Mouse (Mus musculus) splenic B cell, adult 2 months (primary cell): ENCODE results near the gene Gpr12.
"Not testable (repeated sequence)": the region's sequence is repeated elsewhere in the genome, so short reads cannot be mapped to it uniquely, and the experiment has no call there.

ENCODE experiments used
- DNase-seq: peaks from one replicate; pipeline ENCODE4 v3.0.0-alpha.2; 2011; ENCODE audit warnings: low read depth, low spot score
- H3K27me3 ChIP-seq: 2 replicates; pipeline ENCODE4 v1.6.1; 2012; ENCODE audit warnings: mild to moderate bottlenecking, low read length, moderate library complexity, mixed read lengths; ENCODE audit not compliant: control insufficient read depth, poor library complexity, insufficient read depth, severe bottlenecking
- H3K36me3 ChIP-seq: 2 replicates; pipeline ENCODE4 v1.6.1; 2012; ENCODE audit warnings: mild to moderate bottlenecking, low read length, moderate library complexity, mixed read lengths; ENCODE audit not compliant: control insufficient read depth, poor library complexity, insufficient read depth, severe bottlenecking

Gene Gpr12

DNA sequence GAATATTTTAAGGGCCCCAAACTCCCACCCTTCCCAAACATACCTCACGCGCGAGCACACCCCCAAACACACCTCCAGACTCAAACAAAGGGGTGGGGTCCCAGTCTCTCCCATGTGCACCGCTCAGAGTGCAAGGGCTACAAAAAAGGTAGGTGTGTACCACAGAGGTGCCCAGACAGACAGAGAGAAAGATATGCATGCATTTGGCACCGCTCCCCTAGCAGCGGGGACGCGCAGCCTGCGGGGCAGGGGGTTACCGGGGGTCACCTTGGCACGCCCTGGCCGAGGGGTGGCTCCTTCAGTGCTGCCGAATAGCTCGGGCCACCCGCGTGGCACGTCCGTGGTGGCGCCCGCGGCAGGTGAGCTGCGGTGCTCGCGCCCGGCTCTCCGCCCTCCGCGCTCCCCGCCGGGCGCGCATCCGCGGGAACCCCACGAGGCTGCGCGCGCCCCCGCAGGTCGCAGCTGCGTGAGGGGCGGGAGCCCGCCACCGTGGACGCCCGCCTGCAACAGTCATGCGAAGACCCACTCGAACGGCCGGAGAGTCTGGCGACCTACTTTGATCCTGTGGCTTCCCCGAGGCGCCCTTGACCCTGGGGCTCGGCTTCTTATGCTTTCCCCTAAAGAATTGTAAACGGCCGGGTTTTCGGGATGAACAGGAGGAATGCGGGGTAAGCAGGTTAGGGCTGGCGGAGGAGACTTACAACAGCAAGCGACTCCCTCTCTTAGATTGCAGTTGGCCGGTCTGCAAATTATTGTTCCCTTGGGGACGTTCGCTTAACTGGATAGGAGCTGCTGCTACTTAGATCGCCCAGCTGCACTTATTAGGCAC lies at the start of gene Gpr12:
Gene Gpr12 (minus strand): TSS at position 762 of the 829 bp plus-strand sequence.
- DNase-seq: peak; percentile 29
- no peaks in the 10 kb centered on the region for H3K36me3 ChIP-seq
- no peaks in the 10 kb centered on the region for H3K27me3 ChIP-seq

DNA sequence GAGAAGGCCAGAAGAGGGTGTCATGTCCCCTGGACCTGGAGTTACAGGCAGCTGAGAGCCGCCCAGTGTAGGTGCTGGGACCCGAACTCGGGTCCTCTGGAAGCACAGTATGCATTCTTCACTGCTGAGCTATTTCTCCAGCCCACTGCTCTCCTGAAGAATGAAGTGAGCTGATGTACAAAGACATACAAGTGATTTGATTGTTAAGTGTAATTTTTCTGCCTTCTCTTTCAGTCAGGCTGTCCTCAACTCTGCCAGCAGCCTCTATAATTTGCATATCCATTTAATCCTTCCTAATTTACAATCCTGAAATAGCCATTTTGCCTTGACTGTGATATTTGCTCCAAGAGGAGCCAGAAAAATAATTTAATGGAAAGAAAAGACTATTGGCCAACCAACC lies 46.6 kb upstream of the Gpr12 start:
- no peaks in the 10 kb centered on the region for H3K36me3 ChIP-seq

DNA sequence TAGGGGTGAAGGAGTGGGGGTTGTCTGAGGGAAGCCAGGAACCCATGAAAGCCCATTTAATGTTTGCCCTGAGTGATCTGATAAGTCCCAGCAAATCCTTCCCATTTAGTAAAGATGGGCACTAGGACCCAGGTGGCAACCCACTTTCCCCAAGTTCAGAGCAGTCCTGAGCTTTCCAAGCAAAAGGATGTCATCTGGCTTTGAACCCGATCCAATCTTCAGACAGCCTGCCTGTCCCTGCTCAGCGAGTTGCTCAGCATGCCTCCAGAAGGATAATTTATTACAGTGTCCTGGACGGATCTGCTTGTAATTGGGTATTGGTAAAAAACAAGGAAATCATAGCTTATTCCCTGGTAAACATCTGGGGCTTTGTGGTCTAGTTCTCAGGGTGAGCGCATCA lies 45.9 kb upstream of the Gpr12 start:
- DNase-seq: no peak
- Histone ChIP-seq H3K27me3 (no peaks in the 10 kb centered on the region), H3K36me3 (no peaks in the 10 kb centered on the region)

More for the DNA sequence above, 46.6 kb upstream of the Gpr12 start:
- no peaks in the 10 kb centered on the region for H3K27me3 ChIP-seq
- DNase-seq: no peak

DNA sequence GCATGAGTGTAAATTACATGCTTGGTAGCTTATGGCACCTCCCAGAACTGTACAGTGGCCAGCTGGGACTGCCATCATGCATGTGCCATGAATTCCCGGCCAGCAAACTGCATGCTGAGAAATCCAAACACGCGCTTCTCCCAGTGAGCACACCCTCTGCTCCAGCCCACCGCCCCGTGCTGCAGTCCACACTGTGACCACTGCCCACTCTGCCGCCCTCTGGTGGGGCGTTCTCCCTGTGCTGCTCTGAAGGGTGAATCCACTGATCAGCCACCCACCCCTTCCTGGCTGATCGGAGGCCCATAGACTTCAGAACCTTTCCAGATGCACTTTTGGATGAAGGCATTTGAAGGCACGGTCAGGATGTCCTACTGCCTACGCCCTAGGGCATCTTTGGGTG lies 44.6 kb upstream of the Gpr12 start:
- Histone ChIP-seq H3K36me3 (no peaks in the 10 kb centered on the region), H3K27me3 (no peaks in the 10 kb centered on the region)
- no peak for DNase-seq

DNA sequence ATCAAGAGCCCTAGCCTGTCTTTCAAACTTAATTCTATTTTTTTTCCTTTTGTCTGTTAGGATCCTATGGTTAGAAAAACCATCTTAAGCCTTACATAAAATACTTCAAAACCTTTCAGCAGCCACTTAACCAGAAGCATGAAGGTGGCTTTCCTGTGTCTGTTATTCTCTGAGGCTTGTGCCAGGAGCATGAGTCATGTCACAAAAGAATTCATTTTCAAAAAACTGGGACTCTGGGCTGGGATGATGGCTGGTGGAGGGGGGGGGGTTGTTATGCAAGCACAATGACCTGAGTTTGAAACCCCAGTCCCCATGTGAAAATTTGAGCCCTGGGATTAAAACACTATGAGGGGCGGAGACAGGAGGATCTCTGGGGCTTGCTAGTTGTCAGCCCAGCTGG lies 43.8 kb upstream of the Gpr12 start:
- Histone ChIP-seq H3K27me3 (no peaks in the 10 kb centered on the region), H3K36me3 (no peaks in the 10 kb centered on the region)
- DNase-seq: no peak

DNA sequence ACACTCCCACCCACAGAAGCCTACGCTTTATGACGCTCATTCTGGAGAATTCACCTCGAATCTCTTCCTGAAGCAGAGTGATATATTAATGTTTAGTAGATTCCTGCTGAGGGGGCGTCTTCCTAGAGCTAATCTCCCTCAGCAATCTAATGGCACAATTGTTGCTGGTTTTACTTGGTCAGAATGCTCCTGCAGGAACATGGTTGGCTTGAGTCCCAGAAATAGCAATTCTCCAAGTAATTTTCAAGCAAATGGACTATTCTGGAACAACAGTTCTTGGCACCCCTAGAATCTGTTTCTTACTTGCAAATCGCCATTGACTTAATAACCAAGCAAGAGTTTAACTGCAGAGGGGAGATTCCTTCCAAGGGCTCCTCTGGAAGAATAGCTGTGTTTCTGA lies 42.9 kb upstream of the Gpr12 start:
- Histone ChIP-seq H3K27me3 (no peaks in the 10 kb centered on the region), H3K36me3 (no peaks in the 10 kb centered on the region)
- no peak for DNase-seq

DNA sequence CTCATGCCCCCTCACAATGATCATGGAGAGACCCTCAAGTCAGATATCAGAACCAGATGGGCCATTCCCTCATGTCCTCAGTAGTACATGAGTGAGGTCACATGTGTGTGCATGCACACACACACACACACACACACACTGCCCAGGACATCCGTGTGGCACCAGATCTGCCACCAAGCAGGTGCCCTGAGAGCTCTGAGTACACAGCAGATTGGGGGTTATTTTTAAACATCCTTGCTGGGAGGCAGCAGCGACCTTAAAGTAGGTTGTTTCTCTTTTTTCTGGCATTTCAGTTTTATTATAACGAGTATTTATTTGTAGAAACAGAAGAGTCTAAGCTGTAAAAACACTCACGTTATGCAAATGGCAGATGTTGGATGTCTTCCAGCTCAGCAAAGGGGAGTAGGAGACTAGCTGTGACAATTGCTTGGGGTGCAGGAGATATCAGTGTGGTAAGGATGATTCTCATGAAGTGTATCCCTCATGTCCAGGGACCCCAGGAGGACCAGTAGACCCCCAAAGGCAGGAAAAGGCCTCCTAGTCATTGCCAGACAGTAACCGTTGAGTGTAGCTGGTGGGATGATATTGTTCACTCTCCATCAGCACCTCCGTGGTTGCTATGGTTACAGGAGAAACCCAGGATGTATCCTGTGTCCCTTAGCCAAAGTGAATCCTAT lies 40.7 kb upstream of the Gpr12 start:
- peak; percentile 8 for DNase-seq
- Histone ChIP-seq H3K27me3 (no peaks in the 10 kb centered on the region), H3K36me3 (no peaks in the 10 kb centered on the region)

DNA sequence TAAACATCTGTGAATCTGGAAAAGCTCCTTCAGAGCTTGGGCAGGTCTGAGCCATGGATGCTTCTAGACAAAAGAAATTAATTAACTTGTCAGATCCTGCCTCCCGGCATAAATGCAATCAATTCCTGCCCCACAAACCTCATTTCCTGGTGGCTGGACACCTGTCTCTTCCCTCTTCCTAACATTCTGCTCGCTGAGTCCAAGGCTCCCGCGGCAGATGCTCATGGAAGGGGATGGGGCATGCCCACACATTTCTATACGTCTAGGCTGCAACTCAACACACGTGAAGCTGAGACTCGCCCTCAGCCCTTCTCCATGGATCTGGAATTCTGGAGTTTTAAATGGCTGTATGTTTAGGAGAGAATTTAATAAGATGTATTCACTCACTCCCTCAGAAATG lies 26.8 kb upstream of the Gpr12 start:
- Histone ChIP-seq H3K27me3 (no peaks in the 10 kb centered on the region), H3K36me3 (no peaks in the 10 kb centered on the region)
- no peak for DNase-seq

DNA sequence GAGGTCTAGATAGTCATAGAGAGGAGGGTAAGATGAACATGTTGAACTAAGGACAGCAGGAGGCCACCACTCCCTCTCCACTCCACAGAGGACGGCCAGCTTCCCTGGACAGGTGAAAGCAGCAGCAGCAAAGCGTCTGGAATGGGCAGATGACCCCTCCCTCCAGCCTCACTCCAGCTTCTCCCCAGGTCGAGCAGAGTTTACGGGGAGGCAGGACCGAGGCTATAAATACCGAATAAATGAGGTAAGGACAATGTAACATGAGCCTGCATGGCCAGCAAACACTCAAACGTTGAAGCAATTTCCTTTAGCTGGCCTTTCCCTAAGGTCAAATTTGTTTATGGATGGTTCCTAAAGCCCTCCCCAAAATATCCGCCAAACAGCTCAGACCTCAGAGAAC lies 26.0 kb upstream of the Gpr12 start:
- no peak for DNase-seq
- Histone ChIP-seq H3K36me3 (no peaks in the 10 kb centered on the region), H3K27me3 (no peaks in the 10 kb centered on the region)

DNA sequence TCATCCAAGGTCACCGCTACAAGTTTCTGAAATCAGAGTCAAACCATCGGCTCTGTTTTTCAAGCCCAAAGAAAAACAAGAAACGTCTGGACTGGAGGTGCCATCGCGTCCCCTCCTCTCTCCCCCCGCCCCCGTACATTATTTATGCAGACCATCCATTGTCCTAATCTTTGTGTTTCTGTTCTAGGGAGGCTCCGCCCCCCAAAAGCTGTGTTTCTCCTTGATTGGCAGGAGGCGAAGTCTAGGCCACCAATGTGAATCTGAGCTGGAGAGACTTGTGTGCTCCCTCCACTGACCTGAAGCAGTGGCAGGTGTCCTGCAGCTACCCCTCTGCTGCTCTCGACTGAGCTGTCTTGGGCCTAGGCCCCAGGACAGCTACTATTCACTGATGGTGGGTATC lies 24.6 kb upstream of the Gpr12 start:
- no peak for DNase-seq
- H3K27me3 ChIP-seq: no peaks in the 10 kb centered on the region
- no peaks in the 10 kb centered on the region for H3K36me3 ChIP-seq

DNA sequence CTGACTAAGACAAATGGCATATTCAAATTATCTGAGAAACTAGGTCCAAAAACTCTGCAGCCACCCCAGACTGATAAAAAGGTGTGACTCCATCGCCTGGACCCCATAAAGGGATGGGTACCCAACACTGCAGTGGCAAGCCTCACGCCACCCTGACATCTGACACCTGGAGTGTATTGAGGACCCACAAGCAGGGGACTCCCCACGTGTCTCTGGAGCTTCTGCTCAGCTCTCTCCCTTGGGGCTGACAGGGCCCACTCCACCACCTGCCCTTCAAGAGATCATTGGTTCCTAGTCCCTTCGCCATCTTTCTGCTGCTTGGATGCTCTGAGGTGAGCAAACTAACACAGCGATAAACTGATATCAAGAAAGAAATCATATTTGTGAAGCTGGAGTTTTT lies 22.8 kb upstream of the Gpr12 start:
- H3K36me3 ChIP-seq: no peaks in the 10 kb centered on the region
- H3K27me3 ChIP-seq: no peaks in the 10 kb centered on the region
- peak; percentile 16 for DNase-seq

DNA sequence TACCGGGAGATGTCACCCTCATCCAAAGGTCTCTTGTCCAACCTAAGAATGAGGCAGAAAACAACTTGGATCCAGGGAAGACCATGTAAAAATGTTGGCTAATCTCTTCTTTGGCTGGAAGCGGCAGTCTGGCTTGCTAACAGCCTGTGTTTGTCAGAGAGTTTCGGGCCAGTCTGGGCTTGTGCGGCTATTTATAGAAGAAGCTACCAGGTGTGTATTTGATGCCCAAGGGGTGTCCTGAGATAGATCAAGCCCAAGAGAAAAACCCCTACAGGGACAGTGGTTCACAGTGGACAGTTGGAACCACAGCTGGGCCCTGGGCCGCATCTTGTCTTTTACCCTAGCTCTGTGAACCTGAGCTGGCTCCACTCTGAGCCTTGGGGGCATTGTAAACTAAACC lies 21.9 kb upstream of the Gpr12 start:
- no peak for DNase-seq
- no peaks in the 10 kb centered on the region for H3K27me3 ChIP-seq
- H3K36me3 ChIP-seq: no peaks in the 10 kb centered on the region

DNA sequence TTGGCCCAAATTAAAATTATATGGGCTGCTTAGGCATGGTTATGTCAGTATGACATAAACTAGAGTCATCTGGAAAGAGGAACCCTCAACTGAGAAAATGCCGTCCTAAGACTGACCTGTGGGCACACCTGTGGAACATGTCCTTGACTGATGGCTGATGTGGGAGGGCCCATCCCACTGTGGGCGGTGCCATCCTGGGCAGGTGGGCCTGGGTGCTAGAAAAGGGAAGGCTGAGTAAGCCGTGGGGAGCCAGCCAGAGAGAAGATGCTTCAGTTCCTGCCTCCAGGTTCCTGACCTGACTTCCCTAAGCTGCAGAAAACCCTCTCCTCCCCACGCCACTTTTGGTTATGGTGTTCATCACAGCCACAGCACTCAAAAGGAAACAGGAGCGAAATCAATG lies 21.2 kb upstream of the Gpr12 start:
- no peaks in the 10 kb centered on the region for H3K36me3 ChIP-seq
- DNase-seq: no peak
- H3K27me3 ChIP-seq: no peaks in the 10 kb centered on the region

DNA sequence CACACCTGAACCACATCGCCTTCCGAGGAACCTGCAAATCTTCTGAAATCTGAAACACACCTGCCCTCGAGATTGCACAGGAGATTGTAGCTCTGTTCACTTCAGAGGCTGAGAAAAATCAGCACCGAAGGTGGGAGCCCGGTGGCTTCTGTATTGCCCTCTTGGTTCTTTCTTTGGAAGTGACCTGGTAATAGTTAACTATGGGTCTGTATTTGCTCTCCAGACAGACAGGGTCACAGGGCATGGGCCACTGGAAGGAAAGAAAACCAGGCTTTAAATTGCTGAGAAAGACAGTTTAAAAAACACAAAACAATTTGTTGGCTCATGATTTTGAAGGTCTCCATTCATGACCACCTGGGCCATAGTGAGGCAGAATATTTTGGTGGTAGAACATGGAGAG lies 14.9 kb upstream of the Gpr12 start:
- Histone ChIP-seq H3K36me3 (no peaks in the 10 kb centered on the region), H3K27me3 (no peaks in the 10 kb centered on the region; the same call in 1 of the 2 replicates)
- no peak for DNase-seq

DNA sequence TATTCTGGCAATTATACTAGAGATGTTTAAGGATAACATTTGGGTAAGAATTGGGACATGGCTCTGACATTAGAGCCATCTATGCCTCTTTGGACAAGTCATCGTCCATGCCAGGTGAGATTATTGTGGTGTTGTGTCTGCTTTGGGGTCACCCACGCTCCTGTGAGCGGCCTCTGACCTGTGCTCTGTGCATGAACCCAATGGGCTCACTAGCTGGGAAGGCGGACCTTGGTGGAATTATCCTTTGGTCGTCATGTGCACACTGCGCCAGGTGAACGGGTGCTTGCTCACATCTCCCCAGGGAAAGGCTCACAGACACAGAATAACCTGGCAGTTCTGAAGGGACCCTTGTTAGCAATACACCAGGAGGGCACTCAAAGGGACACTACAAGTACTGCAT lies 14.2 kb upstream of the Gpr12 start:
- not testable (repeated sequence) for H3K36me3 ChIP-seq, DNase-seq, H3K27me3 ChIP-seq
